Mouse (Mus musculus) cerebellum, postnatal 4 days (tissue): ENCODE measurements around the gene St3gal5.
"Not testable (repeated sequence)": the region's sequence is repeated elsewhere in the genome, so short reads cannot be mapped to it uniquely, and the experiment has no call there.

Experiments
- DNase-seq, 2 experiments: peaks; one replicate each; pipeline ENCODE4 v3.0.0; 2022; ENCODE audit warnings: low spot score in 2 of 2, mixed read lengths in 1 of 2

St3gal5 gene

DNA sequence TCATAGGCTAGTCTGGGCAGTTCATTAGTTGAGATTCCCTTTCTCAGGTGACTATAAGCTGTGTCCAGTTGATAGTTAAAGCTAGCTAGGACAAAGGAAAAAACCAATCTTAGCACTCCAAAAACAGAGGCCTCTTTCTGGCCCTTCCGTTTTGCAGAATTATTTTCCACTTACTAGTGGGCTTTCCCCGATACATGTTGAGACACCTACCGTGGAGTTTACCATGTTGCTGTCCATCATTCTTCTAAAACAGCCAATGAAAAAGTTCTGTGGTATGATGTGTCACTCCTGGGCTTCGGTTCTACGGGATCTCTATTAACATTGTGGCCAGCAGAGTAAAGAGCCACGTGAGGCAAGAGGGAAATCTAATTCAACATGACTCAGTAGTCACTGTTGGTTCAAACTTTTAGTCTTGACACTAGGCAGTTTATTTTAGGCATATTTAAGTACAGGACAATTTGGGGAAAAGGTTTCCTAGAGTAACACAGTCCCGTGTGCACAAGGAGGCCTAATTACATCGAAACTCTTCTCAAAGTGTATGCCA is 35.4 kb downstream of the St3gal5 start:
- no peak for DNase-seq

DNA sequence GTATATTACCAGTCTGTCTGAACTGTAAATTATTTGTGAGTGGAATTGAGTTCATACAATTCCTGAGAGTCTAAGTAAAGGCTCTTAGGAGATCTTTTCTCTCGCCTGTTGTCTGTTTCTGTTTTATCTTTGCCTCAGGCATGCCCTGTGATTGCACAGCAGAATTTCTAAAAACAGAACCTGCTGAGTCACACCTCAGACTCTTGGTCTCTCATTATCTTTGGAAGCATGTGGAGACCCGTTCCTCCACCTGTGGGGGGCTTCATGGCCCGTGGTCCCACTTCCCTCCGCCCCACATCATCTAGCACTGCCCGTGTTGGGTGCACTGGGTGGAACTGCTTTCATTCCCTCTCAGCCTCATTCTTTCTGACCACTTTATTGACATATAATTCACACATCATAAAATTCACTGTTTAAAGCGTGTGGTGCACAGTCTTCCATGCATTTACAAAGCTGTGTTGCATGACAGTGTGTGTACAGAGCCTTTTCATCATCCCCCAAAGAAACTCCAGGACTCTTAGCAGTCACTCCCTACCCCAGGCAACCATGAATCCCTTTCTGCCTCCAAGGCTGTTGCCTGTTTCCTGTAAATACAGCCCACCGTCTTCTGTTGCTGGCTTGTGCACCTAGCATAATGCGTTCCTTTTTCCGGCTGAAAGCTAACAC is 37.6 kb downstream of the St3gal5 start:
- no peak for DNase-seq

DNA sequence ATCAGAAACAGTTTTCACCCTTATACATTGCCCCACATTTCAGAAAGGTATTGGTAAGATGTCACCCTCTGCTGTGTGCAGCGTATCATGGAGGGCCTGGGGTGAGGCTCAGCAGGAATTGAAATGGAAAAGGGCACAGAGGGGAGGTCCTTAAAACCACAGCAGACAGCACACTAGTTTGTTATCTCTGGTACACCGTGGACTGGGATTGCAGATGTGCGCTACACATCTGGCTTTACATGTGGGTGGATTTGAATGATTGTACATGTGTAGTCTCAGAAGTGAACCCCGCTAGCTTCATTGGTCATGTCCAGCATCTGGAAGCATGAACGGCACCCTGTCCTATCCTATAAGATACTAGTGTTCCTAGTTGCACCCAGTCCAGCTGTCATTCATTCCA is 38.6 kb downstream of the St3gal5 start:
- DNase-seq = no peak

DNA sequence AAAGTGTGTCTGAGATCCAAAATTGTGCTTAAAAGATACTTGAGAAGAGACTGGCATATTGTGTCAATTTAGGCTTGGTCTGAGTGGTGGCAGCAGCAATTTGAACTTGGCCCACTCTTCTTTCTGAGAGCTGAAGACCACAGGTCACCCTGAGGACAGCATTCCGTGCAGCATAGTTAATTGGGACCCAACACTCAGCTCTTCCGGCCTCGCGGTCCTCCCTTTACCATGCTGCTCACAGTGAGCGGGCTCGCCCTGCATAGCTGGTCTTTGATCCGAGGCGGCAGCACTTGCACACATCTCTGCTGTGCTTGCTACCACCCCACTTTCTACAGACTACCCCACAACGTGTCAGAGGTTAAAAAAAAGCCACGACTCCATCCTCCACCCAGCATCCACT is 39.2 kb downstream of the St3gal5 start:
- DNase-seq = no peak

GRCm38 (mm10) chr6:72139508-72140193 is 42.3 kb downstream of the St3gal5 start:
- no peak for DNase-seq

DNA sequence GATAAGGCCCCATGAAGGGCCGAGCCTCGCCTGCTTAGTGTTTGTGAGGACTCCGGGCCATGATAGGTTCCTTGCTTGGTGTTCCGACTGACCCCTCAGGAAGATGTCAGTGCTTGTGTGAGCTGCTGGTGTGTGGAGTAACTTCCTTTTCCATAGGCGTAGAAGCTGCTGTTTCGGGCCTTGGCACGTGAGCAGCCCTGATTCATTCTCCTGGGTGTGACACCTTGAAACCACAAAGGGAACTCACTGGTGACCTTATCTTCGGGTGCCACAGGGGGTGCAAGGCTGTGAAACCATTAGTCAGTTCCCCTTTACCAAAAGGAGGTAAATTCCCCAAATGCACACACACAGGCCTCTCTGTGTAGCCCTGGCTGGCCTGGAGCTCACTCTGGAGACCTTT is 43.0 kb downstream of the St3gal5 start:
- DNase-seq = no peak

- DNase-seq = no peak
Observed at GRCm38 (mm10) chr6:72141191-72141590, 43.8 kb downstream of the St3gal5 start.

DNA sequence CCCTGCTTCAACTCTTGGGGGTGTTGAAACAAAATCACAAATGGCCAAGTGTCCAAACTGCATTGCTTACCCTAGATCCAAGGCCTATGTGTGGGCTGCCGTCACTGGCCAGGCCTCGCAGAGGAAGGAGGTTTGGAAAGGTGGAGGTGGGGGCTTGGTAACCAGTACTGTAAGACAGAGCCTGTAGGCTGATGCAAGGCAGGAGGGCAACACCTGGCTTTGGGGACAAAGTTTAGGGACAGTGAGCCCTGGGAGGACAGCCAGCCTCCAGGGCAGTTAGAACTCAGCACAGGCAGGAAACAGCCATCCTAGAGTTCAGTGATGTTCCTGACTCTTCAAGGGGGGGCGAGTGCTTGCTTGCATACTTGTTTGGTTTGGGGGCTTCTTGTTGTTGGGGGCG is 45.2 kb downstream of the St3gal5 start:
- no peak for DNase-seq

- DNase-seq = no peak
Observed at GRCm38 (mm10) chr6:72144353-72144752, 47.0 kb downstream of the St3gal5 start.

DNA sequence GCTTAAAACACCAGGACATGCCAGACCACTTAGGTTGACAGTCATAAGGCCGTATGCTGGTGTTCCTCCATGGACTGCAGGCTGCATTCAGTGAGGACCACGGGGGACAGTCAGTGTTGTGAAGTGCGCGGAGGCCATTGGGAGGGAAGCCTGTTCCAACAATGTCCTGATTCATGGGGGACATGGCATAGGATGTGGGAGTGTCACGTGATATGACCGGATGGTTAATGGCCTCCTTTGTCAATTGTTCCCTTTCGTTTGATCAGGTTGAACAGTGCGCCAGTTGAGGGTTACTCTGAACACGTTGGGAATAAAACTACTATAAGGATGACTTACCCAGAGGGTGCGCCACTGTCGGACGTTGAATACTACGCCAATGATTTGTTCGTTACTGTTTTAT is 49.4 kb downstream of the St3gal5 start:
- no peak for DNase-seq

GRCm38 (mm10) chr6:72148721-72149120 is 51.3 kb downstream of the St3gal5 start:
- no peak for DNase-seq

- no peak for DNase-seq
Observed at GRCm38 (mm10) chr6:72149797-72150196, 52.4 kb downstream of the St3gal5 start.

DNA sequence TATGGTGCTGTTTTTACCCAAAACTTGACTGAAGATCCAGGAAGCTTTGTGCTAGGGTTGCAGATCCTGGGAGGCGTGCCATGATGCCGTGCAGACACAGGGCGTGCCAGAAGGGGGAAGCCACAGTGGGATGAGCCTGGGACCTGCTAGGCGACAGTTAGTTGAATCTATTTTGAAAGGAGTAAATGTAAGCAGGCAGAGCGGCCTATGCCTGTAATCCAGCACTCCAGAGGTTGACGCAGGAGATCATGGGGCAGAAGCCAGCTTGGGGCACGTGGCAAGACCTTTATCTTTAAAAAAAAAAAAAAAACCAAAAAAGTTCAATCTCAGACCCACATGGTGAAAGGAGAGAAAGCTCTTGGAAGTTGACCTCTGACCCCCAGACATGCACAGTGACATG is 55.3 kb downstream of the St3gal5 start:
- DNase-seq = no peak

DNA sequence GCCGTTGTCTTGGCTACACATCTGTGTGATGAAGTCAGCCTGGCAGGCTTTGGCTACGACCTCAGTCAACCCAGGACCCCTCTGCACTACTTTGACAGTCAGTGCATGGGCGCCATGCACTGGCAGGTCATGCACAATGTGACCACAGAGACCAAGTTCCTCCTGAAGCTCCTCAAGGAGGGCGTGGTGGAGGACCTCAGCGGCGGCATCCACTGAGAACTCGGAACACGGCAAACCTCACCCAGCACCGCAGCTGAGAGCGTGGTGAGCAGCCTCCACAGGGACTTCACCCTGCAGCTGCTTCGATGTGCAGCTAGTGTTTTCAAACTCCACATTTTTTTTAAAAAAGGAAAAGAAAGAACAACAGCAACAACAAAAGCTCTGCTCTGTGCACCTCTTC is 56.1 kb downstream of the St3gal5 start:
- DNase-seq = no peak

DNA sequence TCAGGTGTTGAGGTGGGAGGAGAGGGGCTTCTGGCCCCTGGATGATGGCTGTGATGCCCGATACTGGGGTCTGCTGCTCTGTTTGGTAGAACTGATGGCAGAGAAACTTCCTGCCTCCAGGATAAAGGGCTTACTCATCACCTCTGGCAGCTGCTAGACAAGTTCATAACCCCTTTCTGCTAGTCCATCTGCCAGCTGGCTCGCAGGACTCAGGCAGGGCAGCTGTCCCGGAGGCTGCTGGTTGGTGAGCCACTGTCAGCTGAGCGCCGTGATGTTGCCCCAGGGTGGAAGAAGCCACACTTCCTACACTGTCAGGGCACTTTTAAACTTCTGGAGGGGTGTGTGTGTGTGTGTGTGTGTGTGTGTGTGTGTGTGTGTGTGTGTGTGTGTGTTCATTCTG is 56.6 kb downstream of the St3gal5 start:
- DNase-seq = not testable (repeated sequence)

DNA sequence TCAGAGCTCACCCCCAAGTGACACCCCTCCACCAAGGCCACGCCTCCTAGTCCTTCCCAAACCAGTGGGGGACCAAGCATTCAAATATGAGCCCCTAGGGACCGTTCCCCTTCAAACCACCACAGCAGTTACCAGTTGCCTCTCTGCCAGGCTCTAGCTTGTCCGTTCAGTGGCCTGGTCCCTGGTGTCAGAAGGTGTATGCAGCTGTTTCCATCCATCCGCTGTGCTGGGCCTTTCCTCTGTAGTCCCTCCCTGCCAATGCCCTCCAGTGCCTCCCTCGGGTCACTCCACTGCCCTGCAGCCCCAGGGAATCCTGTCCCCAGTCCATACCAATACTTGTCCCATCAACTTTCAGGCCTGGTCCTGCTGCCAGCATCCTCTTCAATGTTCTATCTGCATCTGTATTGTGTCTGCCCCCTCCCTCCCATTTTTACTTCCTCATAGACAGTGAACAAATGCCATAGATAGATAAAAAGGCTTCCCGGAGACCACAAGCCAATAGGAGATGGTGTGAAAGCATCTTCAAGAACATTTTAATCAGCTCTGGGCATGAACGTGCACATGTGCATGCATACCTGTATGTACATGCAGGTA is 57.6 kb downstream of the St3gal5 start:
- DNase-seq = no peak

DNA sequence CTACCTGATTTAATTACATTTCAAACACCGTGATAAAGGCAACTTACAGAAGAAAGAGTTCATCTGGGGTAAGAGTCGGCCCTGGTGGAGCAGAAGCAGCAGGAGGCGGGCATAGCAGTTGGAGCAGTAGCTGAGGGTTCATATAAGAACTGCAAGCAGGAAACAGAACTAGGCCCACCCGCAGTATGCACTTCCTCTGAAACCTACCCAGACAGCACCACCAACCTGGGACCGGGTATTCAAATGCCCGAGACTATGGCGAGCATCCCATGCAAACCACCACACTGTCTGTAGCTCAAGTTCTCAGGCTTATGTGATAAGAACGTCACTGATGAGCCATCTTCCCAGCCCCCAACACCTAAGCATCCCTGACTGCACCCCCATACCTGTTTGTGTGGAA is 58.3 kb downstream of the St3gal5 start:
- DNase-seq = no peak

DNA sequence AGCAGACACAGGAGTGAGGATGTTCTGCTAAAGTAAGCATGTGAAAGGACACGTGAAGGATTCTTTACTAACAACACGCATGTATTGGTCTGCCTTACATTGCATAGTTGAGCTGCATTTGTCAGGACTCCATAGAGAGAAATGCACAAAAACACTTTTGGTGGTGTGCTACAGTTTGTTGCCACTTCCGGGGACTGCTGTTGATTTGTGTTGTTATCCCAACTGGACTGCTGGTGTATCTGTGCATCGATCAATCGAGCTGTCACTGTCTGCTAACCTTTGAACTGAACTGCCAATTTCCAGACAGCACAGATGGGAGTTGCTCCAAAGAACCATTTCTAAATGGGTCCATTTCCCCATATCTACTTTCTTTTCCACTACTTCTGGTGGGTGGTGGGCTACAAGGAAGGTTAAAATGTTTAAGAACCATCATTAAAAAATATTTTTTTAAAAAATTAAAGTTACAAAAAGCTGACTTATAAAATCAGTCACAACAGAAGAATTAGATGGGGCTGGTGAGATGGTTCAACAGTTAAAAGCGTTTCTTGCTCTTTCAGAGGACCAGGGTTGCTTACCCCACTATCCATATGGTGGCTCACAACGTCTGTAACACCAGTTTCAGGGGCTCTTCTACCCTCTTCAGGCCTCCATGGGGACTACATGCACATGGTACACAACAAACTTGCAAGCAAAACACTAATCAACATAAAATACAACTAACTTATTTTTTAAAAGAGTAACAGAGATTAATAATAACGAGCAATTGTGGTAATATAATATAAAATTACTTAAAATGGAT is 61.8 kb downstream of the St3gal5 start:
- DNase-seq = no peak

GRCm38 (mm10) chr6:72159861-72160395 is 62.5 kb downstream of the St3gal5 start:
- DNase-seq = no peak

DNA sequence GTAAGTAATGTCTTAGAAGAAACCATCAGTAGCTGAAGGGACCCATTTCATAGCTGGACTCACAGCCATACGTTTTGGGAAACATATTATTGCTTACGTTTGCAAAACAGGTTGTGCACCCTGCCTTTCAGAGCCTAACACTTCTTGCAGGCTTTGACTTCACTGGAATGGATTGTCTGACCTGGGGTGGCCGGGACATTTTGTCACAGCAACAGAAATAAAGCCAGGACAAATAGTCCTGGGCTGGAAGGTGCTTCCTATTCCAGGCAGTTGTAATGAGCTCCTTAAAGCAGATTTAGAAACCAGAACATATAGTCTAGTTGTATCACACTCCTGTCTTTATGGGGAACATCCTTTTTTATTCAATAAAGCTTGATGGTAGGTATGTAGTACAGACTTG is 63.6 kb downstream of the St3gal5 start:
- DNase-seq = no peak

- DNase-seq = no peak
Observed at GRCm38 (mm10) chr6:72161751-72162150, 64.4 kb downstream of the St3gal5 start.
